Mouse (Mus musculus) midbrain, embryonic 15.5 days (tissue): Measurements from ENCODE around the gene Abr. TPM values are rescaled to one million over a fixed set of nuclear protein-coding genes. Genes with fewer than 3 reads are reported as not detected.

ENCODE experiments used
- ATAC-seq: fragments of 200-750 bp; cut with Nextera tagmentation; replicated peaks from 2 replicates; pipeline ENCODE4 v1.8.0; 2017; ENCODE audit warnings: moderate TSS enrichment
- H3K27ac ChIP-seq: fragments of 300-500 bp; sonication (generic); 2 replicates; pipeline ENCODE4 v1.5.1; 2015; ENCODE audit warnings: mild to moderate bottlenecking, inconsistent platforms
- H3K27me3 ChIP-seq: fragments of 300-500 bp; sonication (generic); replicated peaks from 2 replicates; pipeline ENCODE4 v1.6.1; 2015; ENCODE audit warnings: inconsistent platforms
- H3K36me3 ChIP-seq: fragments of 300-500 bp; sonication (generic); replicated peaks from 2 replicates; pipeline ENCODE4 v1.6.1; 2015; ENCODE audit warnings: inconsistent platforms
- H3K4me1 ChIP-seq: fragments of 300-500 bp; sonication (generic); 2 replicates; pipeline ENCODE4 v1.6.1; 2015; ENCODE audit warnings: inconsistent platforms
- H3K4me2 ChIP-seq: fragments of 300-500 bp; sonication (generic); 2 replicates; pipeline ENCODE4 v1.6.1; 2015; ENCODE audit warnings: inconsistent platforms, mild to moderate bottlenecking, moderate library complexity
- H3K4me3 ChIP-seq: fragments of 300-500 bp; sonication (generic); 2 replicates; pipeline ENCODE4 v1.5.1; 2015; ENCODE audit warnings: mild to moderate bottlenecking, inconsistent platforms
- H3K9ac ChIP-seq: fragments of 300-500 bp; sonication (generic); 2 replicates; pipeline ENCODE4 v1.6.1; 2015; ENCODE audit warnings: mild to moderate bottlenecking, inconsistent platforms
- H3K9me3 ChIP-seq: fragments of 300-500 bp; sonication (generic); 2 replicates; pipeline ENCODE4 v1.6.1; 2016; ENCODE audit warnings: inconsistent platforms
- WGBS: fragments of 180-500 bp; shearing (Covaris S2); methylation state at CpG from one replicate; pipeline ENCODE4 v1.1.7; 2015; ENCODE audit warnings: mixed read lengths; 5-methylcytosine and 5-hydroxymethylcytosine counted together
- polyA plus RNA-seq: library from polyadenylated mRNA; unstranded; fragments of >200 nt; fragmentation: Nextera tagmentation; extraction: Ambion mirVana; gene quantifications from 2 replicates; pipeline ENCODE4 v1.2.1, GENCODE M21; 2015

Abr gene
- polyA plus RNA-seq, 1 experiment from 2014 or later: 127 TPM

GRCm38 (mm10) chr11:76645955-76646354 is 23.8 kb upstream of the Abr start:
- ATAC-seq: peak; percentile 76
- Histone ChIP-seq H3K4me1 (peaks cover 33% of the 10 kb centered on the region), H3K27ac (peak overlapping the region; percentile 52; the same call in 1 of the 2 replicates), H3K4me3 (peak overlapping the region; percentile 32), H3K9ac (peak overlapping the region; percentile 34; the same call in 1 of the 2 replicates), H3K4me2 (peak overlapping the region; percentile 80), H3K27me3 (no peaks in the 10 kb centered on the region), H3K9me3 (no peaks in the 10 kb centered on the region), H3K36me3 (no peaks in the 10 kb centered on the region)
- WGBS: under 1% methylated on average over 19 of the region's 19 CpGs

- no peak overlapping the region for H3K9ac ChIP-seq
- H3K4me3 ChIP-seq: no peak overlapping the region
- 68% methylated on average over 9 of the region's 9 CpGs for WGBS
- no peak overlapping the region for H3K4me2 ChIP-seq
- H3K9me3 ChIP-seq: no peaks in the 10 kb centered on the region
- H3K27ac ChIP-seq: peak overlapping the region; percentile 36; the same call in 1 of the 2 replicates
- no peaks in the 10 kb centered on the region for H3K27me3 ChIP-seq
- peaks cover 33% of the 10 kb centered on the region for H3K4me1 ChIP-seq
- H3K36me3 ChIP-seq: no peaks in the 10 kb centered on the region
- no peak for ATAC-seq
These were observed 22.9 kb upstream of the Abr start for GRCm38 (mm10) chr11:76645036-76645435.

GRCm38 (mm10) chr11:76644257-76644656 is 22.1 kb upstream of the Abr start:
- Histone ChIP-seq H3K36me3 (no peaks in the 10 kb centered on the region), H3K4me2 (no peak overlapping the region), H3K4me3 (no peak overlapping the region), H3K9me3 (no peaks in the 10 kb centered on the region), H3K27ac (no peak overlapping the region), H3K27me3 (no peaks in the 10 kb centered on the region), H3K4me1 (peaks cover 33% of the 10 kb centered on the region), H3K9ac (no peak overlapping the region)
- 30% methylated on average over 6 of the region's 6 CpGs for WGBS
- no peak for ATAC-seq

GRCm38 (mm10) chr11:76640231-76640630 is 18.1 kb upstream of the Abr start:
- Histone ChIP-seq H3K4me2 (no peak overlapping the region), H3K4me3 (no peak overlapping the region), H3K4me1 (peaks cover 9% of the 10 kb centered on the region), H3K36me3 (no peaks in the 10 kb centered on the region), H3K9ac (no peak overlapping the region), H3K9me3 (no peaks in the 10 kb centered on the region), H3K27ac (no peak overlapping the region), H3K27me3 (no peaks in the 10 kb centered on the region)
- no peak for ATAC-seq
- 71% methylated on average over 4 of the region's 4 CpGs for WGBS

GRCm38 (mm10) chr11:76639269-76639985 is 17.3 kb upstream of the Abr start:
- ATAC-seq: no peak
- H3K4me1 ChIP-seq: 0 out of 2 replicates have a peak, but pooled peaks cover under 1% of the 10 kb centered on the region
- 81% methylated on average over 17 of the region's 17 CpGs for WGBS

GRCm38 (mm10) chr11:76630487-76630886 is 8.4 kb upstream of the Abr start:
- Histone ChIP-seq H3K36me3 (no peaks in the 10 kb centered on the region), H3K27me3 (no peaks in the 10 kb centered on the region), H3K9ac (no peak overlapping the region), H3K9me3 (no peaks in the 10 kb centered on the region), H3K4me2 (no peak overlapping the region), H3K4me1 (no peaks in the 10 kb centered on the region), H3K27ac (no peak overlapping the region), H3K4me3 (no peak overlapping the region)
- ATAC-seq: no peak
- 87% methylated on average over 5 of the region's 5 CpGs for WGBS

More at GRCm38 (mm10) chr11:76639269-76639985, 17.3 kb upstream of the Abr start:
- H3K9me3 ChIP-seq: no peaks in the 10 kb centered on the region
- no peaks in the 10 kb centered on the region for H3K27me3 ChIP-seq
- no peaks in the 10 kb centered on the region for H3K36me3 ChIP-seq
- H3K4me2 ChIP-seq: no peak overlapping the region
- H3K27ac ChIP-seq: no peak overlapping the region
- no peak overlapping the region for H3K4me3 ChIP-seq
- no peak overlapping the region for H3K9ac ChIP-seq

- Histone ChIP-seq H3K4me2 (no peak overlapping the region), H3K27ac (no peak overlapping the region), H3K9ac (no peak overlapping the region), H3K4me3 (no peak overlapping the region), H3K36me3 (no peaks in the 10 kb centered on the region), H3K4me1 (no peaks in the 10 kb centered on the region), H3K27me3 (no peaks in the 10 kb centered on the region), H3K9me3 (no peaks in the 10 kb centered on the region)
- 22% methylated on average over 2 of the region's 2 CpGs for WGBS
- no peak for ATAC-seq
These were observed 7.9 kb upstream of the Abr start for GRCm38 (mm10) chr11:76630023-76630422.

GRCm38 (mm10) chr11:76628613-76629012 is 6.5 kb upstream of the Abr start:
- Histone ChIP-seq H3K4me1 (peaks cover 2% of the 10 kb centered on the region), H3K36me3 (no peaks in the 10 kb centered on the region), H3K27me3 (no peaks in the 10 kb centered on the region; the same call in 1 of the 2 replicates), H3K27ac (no peak overlapping the region), H3K4me2 (no peak overlapping the region), H3K9me3 (no peaks in the 10 kb centered on the region), H3K9ac (no peak overlapping the region), H3K4me3 (no peak overlapping the region)
- WGBS: 74% methylated on average over 5 of the region's 5 CpGs
- no peak for ATAC-seq

- no peak for ATAC-seq
- no peak overlapping the region for H3K4me2 ChIP-seq
- H3K4me3 ChIP-seq: no peak overlapping the region
- H3K4me1 ChIP-seq: peaks cover 23% of the 10 kb centered on the region
- H3K27ac ChIP-seq: no peak overlapping the region
- no peaks in the 10 kb centered on the region for H3K36me3 ChIP-seq
- H3K9ac ChIP-seq: no peak overlapping the region
- H3K27me3 ChIP-seq: peaks cover 20% of the 10 kb centered on the region
- 79% methylated on average over 3 of the region's 3 CpGs for WGBS
- H3K9me3 ChIP-seq: no peaks in the 10 kb centered on the region
These were observed 2.8 kb upstream of the Abr start for GRCm38 (mm10) chr11:76624881-76625280.

GRCm38 (mm10) chr11:76624071-76624470 is 2.0 kb upstream of the Abr start:
- ATAC-seq: no peak
- Histone ChIP-seq H3K4me2 (peak overlapping the region; percentile 100), H3K27ac (no peak overlapping the region), H3K36me3 (no peaks in the 10 kb centered on the region), H3K9ac (no peak overlapping the region), H3K9me3 (no peaks in the 10 kb centered on the region), H3K27me3 (peaks cover 20% of the 10 kb centered on the region), H3K4me1 (peaks cover 23% of the 10 kb centered on the region), H3K4me3 (peak overlapping the region; percentile 57; the same call in 1 of the 2 replicates)
- 58% methylated on average over 10 of the region's 10 CpGs for WGBS

GRCm38 (mm10) chr11:76623206-76623961 is 1.3 kb upstream of the Abr start:
- Histone ChIP-seq H3K9me3 (no peaks in the 10 kb centered on the region), H3K4me3 (peak overlapping the region; percentile 57), H3K4me1 (peaks cover 23% of the 10 kb centered on the region), H3K36me3 (no peaks in the 10 kb centered on the region), H3K4me2 (peak overlapping the region; percentile 100), H3K9ac (peak overlapping the region; percentile 40), H3K27me3 (peaks cover 20% of the 10 kb centered on the region), H3K27ac (no peak overlapping the region)
- ATAC-seq: peak; percentile 80
- WGBS: under 1% methylated on average over 52 of the region's 72 CpGs

- no peak overlapping the region for H3K27ac ChIP-seq
- ATAC-seq: peak; percentile 73
- H3K27me3 ChIP-seq: peaks cover 20% of the 10 kb centered on the region
- peaks cover 23% of the 10 kb centered on the region for H3K4me1 ChIP-seq
- H3K4me2 ChIP-seq: peak overlapping the region; percentile 100
- no peaks in the 10 kb centered on the region for H3K36me3 ChIP-seq
- under 1% methylated on average over 66 of the region's 66 CpGs for WGBS
- H3K9ac ChIP-seq: peak overlapping the region; percentile 40
- H3K9me3 ChIP-seq: no peaks in the 10 kb centered on the region
- peak overlapping the region; percentile 57 for H3K4me3 ChIP-seq
These were observed 572 bp upstream of the Abr start for GRCm38 (mm10) chr11:76622566-76623205.
